In genomic region chr8:120320146-120320545, GRCm38 (mm10) we compare ENCODE assay signal across 7 mouse cellular contexts.
"Had no signal": no experiment of that assay in that cellular context is flagged by ENCODE, and none has a peak within 500 bp of the region (broad histone marks: within the 10 kb centered on the region; RNA-seq: fewer than 3 reads in every experiment).

No protein-coding gene starts in this region.

- H3K4me2 ChIP-seq: lung, embryonic 14.5 days; midbrain, embryonic 11.5 days; midbrain, embryonic 13.5 days; midbrain, embryonic 15.5 days; neural tube, embryonic 13.5 days; neural tube, embryonic 15.5 days had no signal

- H3K4me3 ChIP-seq: midbrain, embryonic 13.5 days; midbrain, embryonic 15.5 days; myocyte; neural tube, embryonic 13.5 days; neural tube, embryonic 15.5 days had no signal

- ATAC-seq: midbrain, embryonic 13.5 days had no signal

- H3K9me3 ChIP-seq: midbrain, embryonic 13.5 days; midbrain, embryonic 15.5 days; neural tube, embryonic 13.5 days; neural tube, embryonic 15.5 days had no signal

- H3K9ac ChIP-seq: lung, embryonic 14.5 days; midbrain, embryonic 13.5 days; midbrain, embryonic 15.5 days; neural tube, embryonic 13.5 days; neural tube, embryonic 15.5 days had no signal

- H3K27ac ChIP-seq: midbrain, embryonic 13.5 days; midbrain, embryonic 15.5 days; neural tube, embryonic 13.5 days; neural tube, embryonic 15.5 days had no signal

- H3K36me3 ChIP-seq: midbrain, embryonic 13.5 days; midbrain, embryonic 15.5 days; neural tube, embryonic 13.5 days; neural tube, embryonic 15.5 days had no signal

- H3K27me3 ChIP-seq: midbrain, embryonic 13.5 days; midbrain, embryonic 15.5 days; neural tube, embryonic 13.5 days; neural tube, embryonic 15.5 days had no signal
